Mouse (Mus musculus) heart, postnatal 4 days (tissue): ENCODE results near the gene Myb. TPM values are rescaled to one million over a fixed set of nuclear protein-coding genes. Genes with fewer than 3 reads are reported as not detected.

Experiments
- DNase-seq: peaks from one replicate; pipeline ENCODE4 v3.0.0; 2021
- total RNA-seq, 2 experiments: library from RNA; stranded (reverse); gene quantifications; 2 replicates each; pipeline ENCODE4 v1.2.3; 2021

Gene Myb
- total RNA-seq, 2 experiments from 2014 or later = 0.43 to 0.91 TPM

DNA sequence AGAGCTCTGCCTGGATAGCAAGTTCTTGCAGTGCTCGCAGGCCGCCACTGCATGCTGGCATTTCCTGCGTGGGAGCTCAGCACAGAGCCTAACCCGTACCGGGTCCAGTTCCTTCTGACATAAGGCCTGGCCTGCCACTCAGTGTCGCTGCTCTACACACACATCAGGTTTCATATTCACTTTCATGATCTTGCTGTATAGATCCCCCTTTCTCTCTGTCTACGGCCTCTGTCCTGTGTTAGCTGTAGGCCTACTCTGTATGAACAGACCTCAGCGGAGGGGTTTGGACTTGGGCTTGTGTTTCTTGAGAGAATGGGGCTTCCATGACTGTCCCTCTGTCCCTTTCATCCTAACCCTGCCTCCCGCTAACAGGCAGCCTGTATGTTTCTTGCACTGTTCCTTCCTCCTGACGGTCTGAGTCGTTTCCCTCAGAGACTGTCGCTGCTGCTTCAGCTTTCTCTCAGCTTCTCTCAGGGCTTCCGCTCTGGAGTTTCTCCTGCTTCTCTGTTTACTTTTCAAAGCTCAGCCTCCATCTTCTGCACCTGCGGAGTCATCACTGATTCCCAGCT lies 83.5 kb downstream of the Myb start:
- DNase-seq = no peak

DNA sequence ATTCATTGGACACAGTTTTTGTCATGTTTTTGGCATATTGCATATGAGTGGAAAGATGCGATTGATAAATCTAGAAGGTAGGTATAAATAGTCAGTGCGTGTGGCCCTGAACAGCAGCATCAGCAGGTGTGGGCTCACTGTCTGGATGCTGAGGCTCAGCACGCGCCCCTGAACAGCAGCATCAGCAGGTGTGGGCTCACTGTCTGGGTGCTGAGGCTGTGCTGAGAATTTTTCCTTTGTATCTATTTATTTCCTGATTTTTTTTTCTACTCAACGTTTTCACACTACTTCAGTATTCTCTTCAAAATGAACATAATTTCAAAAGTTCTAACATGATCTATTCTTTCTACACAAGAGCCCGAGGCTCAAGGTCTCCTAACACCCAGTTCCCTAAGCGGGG lies 84.1 kb downstream of the Myb start:
- no peak for DNase-seq

DNA sequence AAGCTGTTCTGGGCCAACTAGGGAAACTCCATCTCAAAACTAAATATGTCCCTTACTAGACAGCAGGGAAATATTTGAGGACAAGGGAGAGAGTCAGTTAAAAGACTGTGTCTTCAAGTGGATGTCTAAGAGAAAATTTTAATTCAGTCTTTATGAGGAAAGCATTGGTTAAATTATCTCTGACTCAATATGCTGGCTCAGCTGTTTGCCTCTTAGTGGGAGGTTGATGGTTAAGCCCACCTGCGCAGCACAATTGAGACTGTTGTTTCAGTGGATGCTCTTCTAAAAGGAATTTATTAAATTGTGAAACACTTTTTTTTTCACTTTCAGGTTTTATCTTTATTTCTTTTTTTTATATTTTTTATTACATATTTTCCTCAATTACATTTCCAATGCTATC lies 84.6 kb downstream of the Myb start:
- no peak for DNase-seq

Other genes starting within 250 kb of the Myb start
- gene Ahi1, start 208.4 kb downstream of the Myb start, total RNA-seq = 1 to 10 TPM; 4.3 to 4.8 TPM
- gene Hbs1l, start 135.0 kb upstream of the Myb start, total RNA-seq = 10 to 100 TPM; 59.5 to 62.4 TPM
- gene Aldh8a1, start 216.3 kb upstream of the Myb start, total RNA-seq = not detected